Comparison of ENCODE assay signal across 28 mouse cellular contexts in the genomic region with DNA sequence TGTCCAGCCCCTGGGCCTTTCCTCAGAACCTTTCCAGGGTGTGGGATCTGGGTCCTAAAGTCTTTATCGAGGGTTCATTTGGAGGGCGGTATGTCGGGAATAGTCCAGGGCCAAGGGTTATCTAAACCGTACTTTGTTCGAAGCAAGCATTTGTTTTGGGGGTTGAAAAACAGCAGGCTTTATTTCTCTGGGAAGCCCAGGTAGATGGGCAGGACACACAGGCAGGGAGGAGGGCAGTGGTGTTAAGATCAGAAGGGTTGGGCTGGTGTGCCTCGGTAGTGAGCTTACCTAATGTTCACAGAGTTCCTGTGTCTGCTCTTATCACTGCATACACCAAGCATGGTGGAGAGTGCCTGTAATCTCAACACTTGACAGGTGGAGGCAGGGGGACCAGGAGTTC. TPM values are rescaled to one million over a fixed set of nuclear protein-coding genes. Genes with fewer than 3 reads are reported as not detected.
DNase-seq lines count a peak whose midpoint lies in the region; ATAC-seq and TF ChIP-seq lines count a peak whose summit lies in the region.
"Had no signal": no experiment of that assay in that cellular context is flagged by ENCODE, and none has a peak within 500 bp of the region (broad histone marks: within the 10 kb centered on the region; RNA-seq: fewer than 3 reads in every experiment).

No protein-coding gene starts in this region.

- no peaks in the 10 kb centered on the region for H3K9me3 ChIP-seq in intestine, embryonic 16.5 days (ENCODE audit: control insufficient read depth, low read length)
- H3K9me3 ChIP-seq in liver, embryonic 12.5 days (replicated peaks), result no peaks in the 10 kb centered on the region
- no peaks in the 10 kb centered on the region for H3K9me3 ChIP-seq in liver, postnatal 0 days (ENCODE audit: low read length)
- no peaks in the 10 kb centered on the region for H3K9me3 ChIP-seq in heart, embryonic 10.5 days
- H3K9me3 ChIP-seq: forebrain, embryonic 15.5 days; G1E; heart, embryonic 13.5 days; hindbrain, embryonic 15.5 days; limb, embryonic 10.5 days; limb, embryonic 15.5 days had no signal

- peak; percentile 73 for ATAC-seq in intestine, embryonic 16.5 days
- ATAC-seq in liver, embryonic 12.5 days, result peak; percentile 63
- ATAC-seq in liver, postnatal 0 days, result peak; percentile 84
- ATAC-seq: forebrain, embryonic 15.5 days; inflammation-experienced regulatory T-cells, adult 6 months had no signal

- DNase-seq in liver, postnatal 0 days, result no peak
- peak; percentile 59 for DNase-seq in yolk sac, embryonic 10.5 days (ENCODE audit: low spot score)
- no peak for DNase-seq in kidney, postnatal 36 days
- DNase-seq in right cerebral cortex, postnatal 4 days, result no peak
- DNase-seq in heart, embryonic 10.5 days (ENCODE audit: low spot score), result no peak
- DNase-seq: adrenal gland, adult 8-10 months; cerebellum, adult 9-10 months; cerebellum, postnatal 36 days; gastrocnemius, adult 2 months; heart, adult 2 months; heart, postnatal 10 days; kidney, adult 9 months; kidney, postnatal 10 days; layer of hippocampus, adult 9-11 months; lung, postnatal 4 days; midbrain, embryonic 14.5 days; retina, postnatal 1 day; right cerebral cortex, postnatal 14 days; spleen, adult 18-20 months had no signal

- no peak overlapping the region for H3K4me3 ChIP-seq in intestine, embryonic 16.5 days (ENCODE audit: low read length)
- no peak overlapping the region for H3K4me3 ChIP-seq in liver, embryonic 12.5 days
- H3K4me3 ChIP-seq in liver, postnatal 0 days (ENCODE audit: low read depth, low read length), result no peak overlapping the region
- H3K4me3 ChIP-seq in heart, embryonic 10.5 days, result no peak overlapping the region
- H3K4me3 ChIP-seq: forebrain, embryonic 15.5 days; gastrocnemius, adult 2 months; heart, adult 2 months; heart, embryonic 13.5 days; hindbrain, embryonic 15.5 days; limb, embryonic 10.5 days; limb, embryonic 15.5 days had no signal

- H3K36me3 ChIP-seq in intestine, embryonic 16.5 days (ENCODE audit: control insufficient read depth, insufficient read depth, low read length), result peaks cover 14% of the 10 kb centered on the region
- peaks cover 77% of the 10 kb centered on the region for H3K36me3 ChIP-seq in liver, embryonic 12.5 days
- H3K36me3 ChIP-seq in liver, postnatal 0 days (replicated peaks; ENCODE audit: insufficient read depth, low read length), result peaks cover 49% of the 10 kb centered on the region
- H3K36me3 ChIP-seq in heart, embryonic 10.5 days, result peaks cover 37% of the 10 kb centered on the region

- H3K27me3 ChIP-seq in intestine, embryonic 16.5 days (replicated peaks; ENCODE audit: control insufficient read depth, insufficient read depth, low read length), result no peaks in the 10 kb centered on the region
- no peaks in the 10 kb centered on the region for H3K27me3 ChIP-seq in liver, embryonic 12.5 days (replicated peaks)
- H3K27me3 ChIP-seq in liver, postnatal 0 days (ENCODE audit: insufficient read depth, low read length), result no peaks in the 10 kb centered on the region
- no peaks in the 10 kb centered on the region for H3K27me3 ChIP-seq in heart, embryonic 10.5 days (ENCODE audit: insufficient read depth, poor library complexity, severe bottlenecking)
- H3K27me3 ChIP-seq: forebrain, embryonic 15.5 days; heart, embryonic 13.5 days; hindbrain, embryonic 15.5 days; limb, embryonic 15.5 days had no signal

- H3K27ac ChIP-seq in intestine, embryonic 16.5 days (ENCODE audit: low read length), result no peak overlapping the region
- no peak overlapping the region for H3K27ac ChIP-seq in liver, embryonic 12.5 days
- H3K27ac ChIP-seq in liver, postnatal 0 days (ENCODE audit: low read depth), result peak overlapping the region; percentile 66
- H3K27ac ChIP-seq in heart, embryonic 10.5 days, result no peak overlapping the region
- H3K27ac ChIP-seq: forebrain, embryonic 15.5 days; gastrocnemius, adult 2 months; heart, adult 2 months; heart, embryonic 13.5 days; hindbrain, embryonic 15.5 days; limb, embryonic 10.5 days; limb, embryonic 15.5 days had no signal

- no peak overlapping the region for H3K4me2 ChIP-seq in intestine, embryonic 16.5 days (ENCODE audit: low read depth, low read length)
- no peak overlapping the region for H3K4me2 ChIP-seq in liver, embryonic 12.5 days
- H3K4me2 ChIP-seq in liver, postnatal 0 days (ENCODE audit: low read depth, low read length), result 0 out of 2 replicates have a peak overlapping the region, but pooled peaks have one; percentile 32
- H3K4me2 ChIP-seq: forebrain, embryonic 15.5 days; heart, embryonic 13.5 days; hindbrain, embryonic 15.5 days; limb, embryonic 15.5 days had no signal

- TF ChIP-seq CTCF in liver, postnatal 0 days (IDR thresholded peaks at IDR 0.05; ENCODE audit: low read depth), result no peak

- WGBS in intestine, embryonic 16.5 days, result 50% methylated on average over 6 of the region's 6 CpGs
- WGBS in liver, embryonic 12.5 days (ENCODE audit: insufficient replicate concordance), result 72% methylated on average over 6 of the region's 6 CpGs
- WGBS in liver, postnatal 0 days (ENCODE audit: insufficient replicate concordance), result 56% methylated on average over 6 of the region's 6 CpGs
- 70% methylated on average over 6 of the region's 6 CpGs for WGBS in heart, embryonic 10.5 days

- H3K4me1 ChIP-seq in intestine, embryonic 16.5 days (ENCODE audit: control insufficient read depth, insufficient read depth, low read length), result no peaks in the 10 kb centered on the region
- peaks cover 17% of the 10 kb centered on the region for H3K4me1 ChIP-seq in liver, embryonic 12.5 days
- H3K4me1 ChIP-seq in liver, postnatal 0 days (ENCODE audit: insufficient read depth), result peaks cover 5% of the 10 kb centered on the region; the same call in 1 of the 2 replicates
- peaks cover 33% of the 10 kb centered on the region for H3K4me1 ChIP-seq in heart, embryonic 10.5 days
- H3K4me1 ChIP-seq: limb, embryonic 15.5 days had no signal

- TF ChIP-seq EP300 in liver, postnatal 0 days (IDR thresholded peaks at IDR 0.05; ENCODE audit: low read depth), result peak; percentile 17; the same call in 1 of the 2 replicates

- no peak overlapping the region for H3K9ac ChIP-seq in intestine, embryonic 16.5 days (ENCODE audit: low read depth, low read length)
- no peak overlapping the region for H3K9ac ChIP-seq in liver, embryonic 12.5 days
- no peak overlapping the region for H3K9ac ChIP-seq in liver, postnatal 0 days (replicated peaks)
- H3K9ac ChIP-seq: forebrain, embryonic 15.5 days; heart, embryonic 13.5 days; hindbrain, embryonic 15.5 days; limb, embryonic 15.5 days had no signal

RNA-seq across cellular contexts. Expression of gene Plcg2, which starts 57.3 kb away (rescaled TPM):
- 3.6 and 3.7 TPM in 2 replicates for polyA plus RNA-seq in intestine, embryonic 16.5 days (2015; fragmentation: Nextera tagmentation; extraction: Ambion mirVana)
- polyA plus RNA-seq in liver, embryonic 12.5 days (2016; fragmentation: Nextera tagmentation; extraction: Ambion mirVana), result 11.9 and 13.3 TPM in 2 replicates
- 5.9 and 7.3 TPM in 2 replicates for polyA plus RNA-seq in liver, postnatal 0 days (2015; fragmentation: Nextera tagmentation; extraction: Ambion mirVana)
- polyA plus RNA-seq in heart, embryonic 10.5 days (2016; fragmentation: Nextera tagmentation; extraction: Ambion mirVana), result 6.8 and 8.3 TPM in 2 replicates
- polyA plus RNA-seq: G1E had no signal
